Mouse (Mus musculus) left cerebral cortex, postnatal 4 days (tissue): ENCODE measurements at regions not wholly inside any gene's neighbourhood (a gene's known extent, or its start where the extent isn't known, plus 50 kb on each side); places are given as distances from the start of the nearest gene placed in this dataset.

Experiments
- DNase-seq: peaks from one replicate; pipeline ENCODE4 v3.0.0-alpha.2; 2022
- intact Hi-C: fragments of 180-260 bp; cut with DNase I; formaldehyde crosslinking; loops from one replicate; pipeline ENCODE4 v1.15.1; 2025

DNA sequence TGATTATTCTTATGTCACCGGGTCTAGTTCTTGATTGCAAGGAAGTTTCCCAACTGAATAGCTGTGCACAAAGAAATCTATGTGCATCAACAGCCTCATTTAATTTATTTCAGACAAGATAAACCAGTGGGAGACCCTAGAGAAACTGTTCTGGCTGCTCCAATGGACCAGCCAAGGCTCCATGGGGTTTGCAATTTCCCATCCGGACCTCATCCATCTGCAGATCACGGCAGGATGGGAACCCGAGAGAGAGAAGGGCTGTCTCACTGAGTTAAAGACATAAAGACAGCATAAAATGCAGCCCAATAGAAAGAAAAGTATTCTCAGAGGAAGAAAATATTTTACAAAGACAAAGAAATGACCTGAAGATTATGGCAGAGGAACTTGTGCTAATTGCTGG, 458.5 kb upstream of the Cdh10 start:
- intact Hi-C loops: no loop called here
- DNase-seq: no peak

DNA sequence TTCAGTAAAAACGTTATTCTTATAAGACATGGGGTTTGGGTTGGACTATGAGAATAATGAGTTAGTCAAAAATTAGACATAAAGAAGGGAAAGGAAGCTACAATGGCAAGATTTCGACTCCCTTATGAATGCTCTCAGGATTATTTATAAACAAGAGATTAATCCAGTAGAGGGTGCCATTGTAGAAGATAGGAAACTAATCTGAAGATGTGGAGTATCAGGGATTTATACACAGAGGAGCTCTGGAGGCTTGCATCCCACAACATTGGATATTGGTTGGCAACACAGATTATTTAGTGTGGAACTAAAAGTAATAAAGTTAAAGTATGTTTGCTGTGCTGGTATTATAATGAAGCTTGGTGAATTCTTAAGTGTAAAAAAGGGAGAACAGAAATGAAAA, 419.0 kb upstream of the Cdh10 start:
- intact Hi-C loops: loop anchor here (10.0 kb wide), 1 partner anchor 875 kb away; no protein-coding TSS in a partner anchor
- no peak for DNase-seq

DNA sequence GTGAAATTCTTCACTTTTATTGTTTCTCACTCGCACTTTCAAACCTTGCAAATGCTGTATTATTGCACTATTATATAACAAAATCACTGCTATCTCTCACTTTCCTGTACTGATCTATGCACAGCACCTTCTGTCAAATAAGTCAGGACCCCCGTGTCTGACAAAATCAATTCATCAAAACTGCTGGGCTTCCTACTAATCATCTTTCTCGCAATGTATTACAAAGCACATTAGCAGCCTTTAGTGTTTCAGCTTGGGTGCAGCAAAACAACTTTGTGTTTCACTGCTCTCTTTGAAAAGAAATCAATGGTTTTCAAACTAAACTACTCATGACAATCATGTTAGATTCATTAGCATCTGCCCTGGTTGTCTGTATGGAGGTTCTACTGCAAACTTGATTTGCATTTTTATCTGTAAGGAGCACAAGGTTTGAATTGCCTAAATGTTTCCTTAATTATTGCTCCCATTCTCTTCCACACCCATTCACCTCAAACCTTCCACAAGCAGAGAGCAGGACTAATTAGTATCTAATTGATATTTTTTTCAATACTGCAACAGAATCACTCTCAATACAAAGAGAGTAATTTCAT, 418.4 kb upstream of the Cdh10 start:
- intact Hi-C loops: no loop called here
- no peak for DNase-seq

DNA sequence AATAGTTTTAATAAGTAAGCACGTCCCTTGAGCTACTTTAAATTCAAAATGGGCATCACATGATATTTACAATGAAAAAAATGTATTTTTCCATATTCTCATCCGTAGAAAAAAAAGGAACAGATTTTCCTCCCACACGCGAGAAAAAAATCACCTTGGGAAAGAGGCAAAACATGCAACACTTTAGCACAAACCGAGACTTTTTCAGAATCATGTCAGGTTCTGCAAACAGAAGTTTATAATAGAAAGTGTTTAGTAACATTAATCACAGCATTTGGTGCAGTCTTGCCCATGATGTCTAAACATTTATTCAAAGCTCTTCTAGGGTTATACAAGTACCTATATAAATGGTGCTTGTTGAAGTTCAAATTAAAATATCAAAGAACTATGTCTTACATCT, 386.0 kb upstream of the Cdh10 start:
- intact Hi-C loops: no loop called here
- DNase-seq: no peak

DNA sequence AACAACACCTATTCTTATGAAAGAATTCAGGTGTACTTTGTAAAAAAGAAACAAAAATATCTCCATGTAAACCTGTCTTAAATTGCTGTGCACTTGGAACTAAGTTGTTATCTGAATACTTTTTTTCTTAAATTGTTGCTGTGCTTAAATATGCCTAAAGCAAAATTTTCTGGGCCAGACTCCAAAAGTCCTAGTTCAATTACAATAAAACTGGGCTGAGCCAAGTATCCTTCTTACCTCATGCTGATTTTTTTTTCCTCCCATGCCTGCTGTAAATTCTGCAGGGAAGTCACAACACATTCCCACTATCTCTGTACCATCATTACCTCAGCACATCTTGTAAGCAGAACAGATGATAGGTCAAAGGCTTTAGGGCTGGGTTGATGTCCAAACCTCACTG, 364.9 kb upstream of the Cdh10 start:
- DNase-seq: no peak
- intact Hi-C loops: no loop called here

DNA sequence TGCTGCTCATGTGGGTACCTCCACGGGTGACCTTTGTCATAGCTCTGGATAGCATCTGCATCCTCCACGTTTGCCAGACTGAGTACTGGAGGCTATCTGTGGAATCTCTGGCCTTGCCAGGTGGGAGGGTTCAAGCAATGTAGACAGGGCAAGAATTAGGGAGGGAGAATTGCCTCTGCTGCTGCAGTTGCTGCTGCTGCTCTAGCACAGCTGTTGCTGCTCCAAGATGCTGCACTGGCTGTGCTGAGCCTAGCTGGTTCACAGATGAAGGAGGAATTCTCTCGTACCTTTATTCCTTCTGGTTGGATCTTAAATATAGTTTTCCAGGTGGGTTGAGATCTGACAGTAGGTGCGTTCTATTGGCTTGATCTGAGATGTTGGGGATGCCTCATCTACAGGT, 336.4 kb upstream of the Cdh10 start:
- no peak for DNase-seq
- intact Hi-C loops: no loop called here

DNA sequence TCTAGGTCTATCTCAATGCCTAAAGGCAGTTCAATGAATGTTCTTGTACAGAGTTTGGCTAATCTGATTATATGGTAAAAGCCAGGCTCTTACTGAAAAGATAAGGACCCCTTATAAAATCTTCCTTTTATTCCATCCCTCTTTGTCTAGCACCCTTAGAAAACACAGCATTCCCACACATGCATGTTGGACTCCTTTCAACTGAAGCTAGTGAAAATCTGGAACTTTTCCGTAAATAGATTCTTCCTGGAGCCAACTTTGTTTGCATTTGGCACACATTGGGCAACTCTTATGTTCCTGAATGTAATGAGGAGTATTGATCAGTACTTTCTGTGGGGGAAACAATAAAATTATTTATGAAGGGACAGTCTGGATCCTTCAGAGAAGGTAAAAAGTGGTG, 307.1 kb upstream of the Cdh10 start:
- DNase-seq: no peak
- intact Hi-C loops: no loop called here

DNA sequence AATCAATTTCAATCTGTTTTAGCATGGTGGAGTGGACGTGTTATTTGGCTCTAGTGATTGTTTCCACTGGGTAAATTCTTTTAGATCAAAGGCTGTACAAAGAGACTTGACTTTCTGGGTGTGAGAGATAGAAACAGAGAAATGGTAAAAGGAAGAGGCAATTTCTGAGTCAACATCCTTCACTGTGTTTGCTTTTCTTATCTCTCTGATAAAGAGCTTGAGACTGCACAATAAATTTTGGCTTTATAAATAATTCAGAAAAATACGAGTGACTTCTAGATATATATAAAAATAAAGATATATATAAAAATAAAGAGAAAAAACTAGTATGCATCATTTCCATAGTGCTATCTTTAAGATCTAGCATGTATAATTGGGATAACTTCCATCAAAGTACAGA, 301.0 kb upstream of the Cdh10 start:
- DNase-seq: no peak
- intact Hi-C loops: no loop called here

DNA sequence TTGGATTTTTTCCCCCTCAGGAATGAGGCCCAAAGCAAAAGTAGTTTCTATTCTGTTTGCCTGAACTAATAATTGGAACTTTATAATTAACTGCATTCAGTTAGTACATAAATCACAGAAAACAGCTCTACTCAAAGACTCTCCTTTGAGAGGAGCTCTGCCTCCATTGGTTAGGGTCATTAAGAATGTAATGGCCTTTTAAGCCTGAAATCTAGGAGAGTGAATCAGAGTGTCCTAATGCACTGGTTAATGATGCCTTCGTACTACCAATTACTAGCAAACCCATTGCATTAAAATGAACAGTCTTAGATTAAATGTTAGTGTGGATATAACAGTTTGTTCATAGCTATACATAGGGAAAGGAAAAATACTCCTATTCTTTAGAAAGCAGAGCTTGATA, 262.3 kb upstream of the Cdh10 start:
- no peak for DNase-seq
- intact Hi-C loops: no loop called here
